Mouse (Mus musculus) monocyte, adult 5-6 weeks (primary cell): ENCODE data around the gene Fam53b. TPM values are rescaled to one million over a fixed set of nuclear protein-coding genes. Genes with fewer than 3 reads are reported as not detected.

ENCODE experiments used
- ATAC-seq: fragments of 153-309, 156-312 bp; replicated peaks from 2 replicates; pipeline ENCODE4 v1.8.0; 2017; ENCODE audit warnings: mild to moderate bottlenecking; ENCODE audit not compliant: low TSS enrichment, insufficient number of reproducible peaks, severe bottlenecking, poor library complexity, low FRiP score
- total RNA-seq: library from RNA; stranded (forward); fragments of 200-1000, 200-491, 200-594 nt; gene quantifications from 3 replicates; pipeline ENCODE4 v1.2.3, GENCODE M21; 2017

The Fam53b gene
- total RNA-seq, result 15.8 to 51.1 TPM (median 20.4 TPM) in 3 replicates

- 0 out of 2 replicates have a peak, but pooled peaks have one; percentile 34 for ATAC-seq
Measured at GRCm38 (mm10) chr7:132813416-132814088, at the start of gene Fam53b. Fam53b (minus strand) TSS chr7:132813886.

- peak; percentile 98 for ATAC-seq
Measured at GRCm38 (mm10) chr7:132859042-132859958, 45.6 kb upstream of the Fam53b start, which contains the start of gene Abraxas2. Abraxas2 (plus strand) TSS chr7:132859225.

DNA sequence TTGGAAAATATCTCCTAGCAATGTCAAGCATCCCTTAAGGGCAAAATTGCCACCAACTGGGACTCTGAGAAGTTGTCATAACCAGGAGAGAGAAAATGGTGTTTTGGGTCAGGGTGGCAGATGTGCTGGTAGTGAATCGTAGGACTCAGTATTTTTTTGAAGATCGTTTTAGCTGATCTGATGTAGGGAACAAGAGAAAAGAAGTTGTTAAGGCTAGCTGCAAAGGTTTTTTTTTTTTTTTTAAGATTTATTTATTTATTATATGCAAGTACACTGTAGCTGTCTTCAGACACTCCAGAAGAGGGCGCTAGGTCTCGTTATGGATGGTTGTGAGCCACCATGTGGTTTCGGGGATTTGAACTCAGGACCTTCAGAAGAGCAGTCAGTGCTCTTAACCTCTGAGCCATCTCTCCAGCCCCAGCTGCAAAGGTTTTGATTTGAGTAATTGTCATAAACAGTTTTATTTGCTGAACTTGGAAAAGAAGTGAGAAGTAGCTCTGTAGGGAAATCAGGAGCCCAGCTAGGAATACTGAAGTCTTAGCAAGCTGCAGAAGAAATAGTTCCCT is 44.4 kb upstream of the Fam53b start:
- ATAC-seq, result no peak

- no peak for ATAC-seq
Measured at GRCm38 (mm10) chr7:132856083-132856482, 42.4 kb upstream of the Fam53b start.

- ATAC-seq, result no peak
Measured at GRCm38 (mm10) chr7:132853946-132854345, 40.3 kb upstream of the Fam53b start.

- no peak for ATAC-seq
Measured at GRCm38 (mm10) chr7:132853361-132853760, 39.7 kb upstream of the Fam53b start.

GRCm38 (mm10) chr7:132852173-132852844 is 38.6 kb upstream of the Fam53b start, which contains the start of gene Eef1akmt2:
Eef1akmt2 (minus strand) TSS chr7:132852673.
- peak; percentile 94 for ATAC-seq

DNA sequence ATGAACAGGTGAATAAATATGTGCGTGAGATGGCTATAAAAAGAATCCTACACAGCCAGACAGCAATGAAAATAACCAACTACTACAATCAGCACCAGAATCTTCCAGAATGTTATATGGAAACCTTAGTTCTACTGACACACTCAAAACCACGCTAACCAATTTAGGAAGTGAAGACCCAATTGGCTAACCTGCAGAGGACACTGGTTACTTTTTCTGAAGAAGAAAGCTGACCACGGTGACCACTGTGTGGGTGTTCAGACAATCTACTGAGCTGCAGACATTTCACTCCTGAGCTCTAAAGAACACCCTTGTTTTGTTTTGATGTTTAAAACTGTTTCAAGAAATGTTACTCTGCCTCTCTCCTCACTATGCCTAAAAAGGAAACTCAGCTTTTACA is 29.5 kb upstream of the Fam53b start:
- no peak for ATAC-seq

DNA sequence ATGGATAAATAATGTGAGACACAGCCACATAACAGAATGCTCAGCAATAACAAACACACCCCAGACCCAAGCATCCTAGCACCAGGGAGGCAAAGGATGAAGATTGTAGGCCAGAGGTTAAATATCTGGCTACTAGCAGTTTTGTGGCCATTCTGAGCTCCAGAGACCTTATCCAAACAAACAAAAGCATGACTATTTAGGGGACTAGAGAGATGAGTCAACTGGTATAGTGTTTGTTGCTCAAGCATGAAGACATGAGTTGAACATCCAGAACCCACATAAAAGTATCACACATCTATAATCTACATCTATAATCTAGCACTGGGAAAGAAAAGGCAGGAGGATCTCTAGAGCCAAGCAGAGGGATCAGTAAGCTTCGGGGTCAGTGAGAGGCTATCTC is 28.8 kb upstream of the Fam53b start:
- ATAC-seq, result no peak

- ATAC-seq, result no peak
Measured at GRCm38 (mm10) chr7:132841287-132841686, 27.6 kb upstream of the Fam53b start.

GRCm38 (mm10) chr7:132830955-132831354 is 17.3 kb upstream of the Fam53b start:
- ATAC-seq, result no peak

- ATAC-seq, result no peak
Measured at GRCm38 (mm10) chr7:132824346-132825022, 10.8 kb upstream of the Fam53b start.

DNA sequence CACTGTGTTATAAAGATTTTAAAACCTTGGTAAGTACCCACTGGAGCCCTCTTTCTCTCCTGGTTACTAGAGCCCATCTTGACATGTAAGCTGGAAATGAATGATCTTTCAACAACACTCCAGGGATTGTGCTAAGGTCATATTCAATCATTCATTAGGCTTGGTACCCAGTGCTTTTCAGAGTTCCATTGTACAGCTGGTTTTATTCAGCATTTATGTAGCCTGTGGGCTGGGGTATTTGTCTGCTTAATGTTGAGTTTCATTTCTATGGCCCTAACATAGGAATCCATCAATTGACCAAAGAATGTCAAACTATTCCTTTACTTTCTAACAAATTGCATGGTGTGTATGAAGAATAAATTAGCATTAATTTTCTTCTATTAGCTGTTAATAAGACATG is 10.1 kb upstream of the Fam53b start:
- ATAC-seq, result no peak

DNA sequence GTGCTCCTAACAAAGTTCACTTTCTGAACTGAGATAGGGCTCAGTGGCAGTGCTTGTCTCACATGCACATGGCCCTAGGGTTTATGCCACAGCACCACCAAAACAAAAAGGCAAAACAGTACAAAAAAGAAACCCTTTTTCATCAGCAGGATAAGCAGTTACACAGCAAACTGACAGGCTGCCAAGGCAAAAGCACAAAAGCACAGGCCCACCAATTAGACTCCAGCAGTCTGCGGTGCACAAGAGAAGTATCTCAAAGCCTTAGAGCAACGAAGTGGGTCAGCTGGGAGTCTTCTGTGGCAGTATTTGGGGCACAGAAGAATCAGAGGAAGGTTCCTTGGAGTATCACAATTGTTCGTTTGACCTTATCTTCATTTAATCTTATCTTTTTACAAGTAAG is 7.0 kb upstream of the Fam53b start:
- ATAC-seq, result no peak

DNA sequence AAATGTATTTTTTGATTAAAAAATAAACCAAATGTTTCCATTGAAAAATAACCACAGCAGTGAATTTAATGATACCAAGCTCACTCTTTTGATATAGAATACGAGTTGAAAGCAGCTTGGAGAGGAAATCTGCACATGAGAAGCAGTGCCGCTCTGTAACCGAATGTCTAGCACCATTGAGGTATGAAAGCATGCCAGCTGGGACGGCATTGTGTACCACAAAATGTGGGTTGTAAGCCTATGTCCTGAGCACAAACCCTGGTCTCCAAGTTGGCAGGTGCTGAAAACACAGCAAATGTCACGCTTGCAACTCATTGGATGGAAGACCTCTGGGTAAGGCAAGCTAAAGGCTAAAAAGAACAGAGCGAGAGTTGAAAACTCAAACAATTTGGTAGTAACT is 3.4 kb upstream of the Fam53b start:
- ATAC-seq, result no peak

- ATAC-seq, result no peak
Measured at GRCm38 (mm10) chr7:132816528-132816927, 2.8 kb upstream of the Fam53b start.

DNA sequence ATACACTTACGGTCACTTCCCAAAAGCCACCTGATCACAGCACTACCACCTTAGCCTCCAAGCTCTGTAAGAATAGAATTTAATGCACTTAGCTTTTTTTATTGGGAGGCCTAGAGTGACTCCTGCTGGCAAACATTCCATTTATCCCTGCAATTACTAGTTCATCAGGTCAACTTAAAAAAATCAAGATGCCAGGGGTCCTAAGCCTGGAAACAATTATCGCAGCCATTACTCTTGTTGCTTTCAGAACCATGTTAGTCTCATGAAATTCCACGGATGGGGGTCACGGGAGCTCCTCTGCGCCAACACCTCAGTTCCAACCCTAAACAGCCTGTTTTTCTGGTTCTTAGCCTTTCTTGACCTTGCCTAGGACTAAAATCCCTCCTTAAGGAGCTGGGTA is 1.4 kb upstream of the Fam53b start:
- no peak for ATAC-seq

GRCm38 (mm10) chr7:132814089-132814450 is 384 bp upstream of the Fam53b start:
- 0 out of 2 replicates have a peak, but pooled peaks have one; percentile 10 for ATAC-seq
